Mouse (Mus musculus): Measurements from ENCODE around the gene Olfr1008. TPM values are rescaled to one million over a fixed set of nuclear protein-coding genes. Genes with fewer than 3 reads are reported as not detected.
A peak's percentile ranks its signal among the peaks of the same experiment; 100 is the strongest.
"Not testable (repeated sequence)": the region's sequence is repeated elsewhere in the genome, so short reads cannot be mapped to it uniquely, and the experiment has no call there.

The Olfr1008 gene
- polyA plus RNA-seq (2014; fragmentation: Nextera tagmentation; extraction: Ambion mirVana), result not detected in 2 replicates

DNA sequence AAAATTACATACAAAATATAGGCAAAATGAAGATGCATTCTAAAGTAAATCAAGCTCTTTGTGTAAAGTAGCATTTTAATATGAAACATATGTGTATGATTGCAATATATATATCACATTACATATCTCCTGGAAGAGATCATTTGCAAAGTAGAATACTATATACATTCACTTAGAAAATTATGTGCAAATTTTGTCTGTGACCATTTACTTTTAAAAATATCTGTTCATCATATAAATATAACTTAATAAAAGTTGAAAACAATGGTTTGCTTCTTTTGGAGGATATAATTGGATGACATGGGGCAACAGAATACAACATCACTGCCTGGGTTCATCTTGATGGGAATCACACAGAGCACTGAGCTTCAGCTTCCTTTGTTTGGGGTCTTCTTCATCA is at the start of gene Olfr1008:
Gene Olfr1008 (plus strand): TSS at position 301 of the 400 bp plus-strand sequence.
- ATAC-seq (replicated peaks; ENCODE audit: insufficient number of reproducible peaks, low FRiP score, low TSS enrichment, low read depth), result no peak
- no peak within 1 kb of the TSS for H3K4me2 ChIP-seq (ENCODE audit: low read depth, low read length)
- no peaks in the 10 kb centered on the region for H3K4me1 ChIP-seq (ENCODE audit: control insufficient read depth, insufficient read depth, low read length)
- no peaks in the 10 kb centered on the region for H3K27me3 ChIP-seq (ENCODE audit: control insufficient read depth, insufficient read depth, low read length)
- H3K9me3 ChIP-seq (replicated peaks; ENCODE audit: control insufficient read depth, low read length), result no peaks in the 10 kb centered on the region
- H3K4me3 ChIP-seq (ENCODE audit: low read depth, low read length), result no peak within 1 kb of the TSS
- no peak within 1 kb of the TSS for H3K9ac ChIP-seq (replicated peaks; ENCODE audit: low read length)
- DNase-seq (ENCODE audit: low spot score), result no peak
- no peaks in the 10 kb centered on the region for H3K36me3 ChIP-seq (replicated peaks; ENCODE audit: control insufficient read depth, insufficient read depth, low read depth, low read length)
- no peak within 1 kb of the TSS for H3K27ac ChIP-seq (replicated peaks; ENCODE audit: low read depth, low read length)

DNA sequence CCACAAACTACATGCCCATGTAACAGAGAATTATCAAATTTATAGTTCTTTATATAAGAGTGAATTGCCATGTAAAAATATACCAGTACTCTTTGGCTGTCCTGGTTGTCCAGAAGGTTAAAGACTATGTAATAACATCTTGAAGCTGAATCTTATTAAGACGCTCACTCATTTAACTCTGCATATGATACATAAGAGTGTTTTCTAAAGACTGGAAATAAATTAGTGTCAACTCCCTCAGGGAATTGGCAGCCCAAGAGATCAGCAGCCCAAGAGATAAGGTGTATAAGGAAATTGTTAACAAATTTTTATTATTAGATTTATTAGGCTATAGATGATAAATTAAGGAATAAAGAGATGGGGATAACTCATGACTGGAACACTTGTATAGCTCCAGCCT is 38.6 kb upstream of the Olfr1008 start, which contains the start of gene Olfr1002:
Gene Olfr1002 (minus strand): TSS at position 101 of the 400 bp plus-strand sequence.
- H3K27me3 ChIP-seq (ENCODE audit: control insufficient read depth, insufficient read depth, low read length), result no peaks in the 10 kb centered on the region
- H3K27ac ChIP-seq (replicated peaks; ENCODE audit: low read depth, low read length), result no peak within 1 kb of the TSS
- 85% methylated on average over 1 of the region's 1 CpGs for WGBS
- ATAC-seq (replicated peaks; ENCODE audit: insufficient number of reproducible peaks, low FRiP score, low TSS enrichment, low read depth) (no peak), DNase-seq (ENCODE audit: low spot score) (no peak)
- no peaks in the 10 kb centered on the region for H3K9me3 ChIP-seq (replicated peaks; ENCODE audit: control insufficient read depth, low read length)
- no peaks in the 10 kb centered on the region for H3K4me1 ChIP-seq (ENCODE audit: control insufficient read depth, insufficient read depth, low read length)
- H3K4me2 ChIP-seq (ENCODE audit: low read depth, low read length), result no peak within 1 kb of the TSS
- H3K36me3 ChIP-seq (replicated peaks; ENCODE audit: control insufficient read depth, insufficient read depth, low read depth, low read length), result no peaks in the 10 kb centered on the region
- H3K9ac ChIP-seq (replicated peaks; ENCODE audit: low read length), result no peak within 1 kb of the TSS
- no peak within 1 kb of the TSS for H3K4me3 ChIP-seq (ENCODE audit: low read depth, low read length)

GRCm38 (mm10) chr2:85664355-85664754 is 24.9 kb upstream of the Olfr1008 start, which contains the start of gene Olfr154:
Gene Olfr154, minus strand, starts transcription at chr2:85664455.
- H3K4me3 ChIP-seq (ENCODE audit: low read depth, low read length); H3K9me3 ChIP-seq (replicated peaks; ENCODE audit: control insufficient read depth, low read length); ATAC-seq (replicated peaks; ENCODE audit: insufficient number of reproducible peaks, low FRiP score, low TSS enrichment, low read depth); H3K27ac ChIP-seq (replicated peaks; ENCODE audit: low read depth, low read length); H3K36me3 ChIP-seq (replicated peaks; ENCODE audit: control insufficient read depth, insufficient read depth, low read depth, low read length); H3K4me2 ChIP-seq (ENCODE audit: low read depth, low read length); DNase-seq (ENCODE audit: low spot score); H3K4me1 ChIP-seq (ENCODE audit: control insufficient read depth, insufficient read depth, low read length); H3K27me3 ChIP-seq (ENCODE audit: control insufficient read depth, insufficient read depth, low read length); H3K9ac ChIP-seq (replicated peaks; ENCODE audit: low read length): not testable (repeated sequence)

- Histone ChIP-seq H3K36me3 (replicated peaks; ENCODE audit: control insufficient read depth, insufficient read depth, low read depth, low read length) (no peaks in the 10 kb centered on the region), H3K4me1 (ENCODE audit: control insufficient read depth, insufficient read depth, low read length) (no peaks in the 10 kb centered on the region), H3K9ac (replicated peaks; ENCODE audit: low read length) (no peak within 1 kb of the TSS), H3K9me3 (replicated peaks; ENCODE audit: control insufficient read depth, low read length) (no peaks in the 10 kb centered on the region), H3K27ac (replicated peaks; ENCODE audit: low read depth, low read length) (no peak within 1 kb of the TSS), H3K4me2 (ENCODE audit: low read depth, low read length) (no peak within 1 kb of the TSS), H3K27me3 (ENCODE audit: control insufficient read depth, insufficient read depth, low read length) (no peaks in the 10 kb centered on the region), H3K4me3 (ENCODE audit: low read depth, low read length) (no peak within 1 kb of the TSS)
- DNase-seq (ENCODE audit: low spot score) (no peak), ATAC-seq (replicated peaks; ENCODE audit: insufficient number of reproducible peaks, low FRiP score, low TSS enrichment, low read depth) (no peak)
Observed at GRCm38 (mm10) chr2:85678667-85679066, 10.6 kb upstream of the Olfr1008 start, which contains the start of gene Olfr1006. Gene Olfr1006, minus strand, starts transcription at chr2:85678767.

DNA sequence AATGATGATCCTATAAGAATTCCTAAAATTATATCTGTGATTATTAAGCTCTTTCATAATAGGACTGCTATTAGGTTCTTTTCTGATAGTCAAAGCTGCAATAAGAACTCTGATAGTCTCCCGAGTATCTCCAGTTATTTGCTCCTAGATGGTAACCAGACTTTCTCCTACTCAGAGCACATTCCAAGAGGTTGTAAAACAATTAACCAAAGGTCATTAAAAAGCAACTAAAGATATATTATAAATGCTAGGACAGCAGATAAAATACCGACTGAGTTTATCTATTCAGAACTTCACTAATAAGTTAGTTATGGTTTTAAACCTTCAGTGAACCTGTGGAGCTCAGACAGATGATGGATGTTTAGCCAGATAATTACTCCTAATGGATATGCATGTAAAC is 21.4 kb downstream of the Olfr1008 start:
- WGBS, result 77% methylated on average over 2 of the region's 2 CpGs
- not testable (repeated sequence) for DNase-seq (ENCODE audit: low spot score); H3K4me2 ChIP-seq (ENCODE audit: low read depth, low read length); H3K4me1 ChIP-seq (ENCODE audit: control insufficient read depth, insufficient read depth, low read length); H3K9ac ChIP-seq (replicated peaks; ENCODE audit: low read length); H3K4me3 ChIP-seq (ENCODE audit: low read depth, low read length); H3K9me3 ChIP-seq (replicated peaks; ENCODE audit: control insufficient read depth, low read length); H3K27me3 ChIP-seq (ENCODE audit: control insufficient read depth, insufficient read depth, low read length); H3K27ac ChIP-seq (replicated peaks; ENCODE audit: low read depth, low read length); ATAC-seq (replicated peaks; ENCODE audit: insufficient number of reproducible peaks, low FRiP score, low TSS enrichment, low read depth); H3K36me3 ChIP-seq (replicated peaks; ENCODE audit: control insufficient read depth, insufficient read depth, low read depth, low read length)

DNA sequence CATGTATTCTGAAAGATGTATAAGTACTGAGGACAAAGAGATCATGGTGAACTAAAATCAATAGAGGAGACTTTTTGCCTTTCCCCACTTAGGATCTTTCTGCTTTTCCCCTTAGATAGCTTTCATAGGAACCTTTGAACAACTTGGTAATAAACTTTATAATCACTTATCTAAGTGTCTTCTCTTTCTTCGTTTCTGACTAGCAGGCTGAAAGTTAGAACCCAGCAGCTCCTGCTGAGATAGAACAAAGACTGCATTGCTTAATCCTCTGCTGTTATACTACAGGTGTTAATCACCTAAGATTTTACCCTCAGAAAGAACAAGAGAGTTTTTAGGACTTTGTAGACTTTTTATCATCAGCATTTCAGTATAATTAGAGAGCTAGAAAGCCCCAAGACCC is 21.9 kb downstream of the Olfr1008 start:
- H3K4me3 ChIP-seq (ENCODE audit: low read depth, low read length), result no peak overlapping the region
- 41% methylated on average over 1 of the region's 1 CpGs for WGBS
- H3K27me3 ChIP-seq (ENCODE audit: control insufficient read depth, insufficient read depth, low read length), result no peaks in the 10 kb centered on the region
- DNase-seq (ENCODE audit: low spot score) (no peak), ATAC-seq (replicated peaks; ENCODE audit: insufficient number of reproducible peaks, low FRiP score, low TSS enrichment, low read depth) (no peak)
- H3K4me2 ChIP-seq (ENCODE audit: low read depth, low read length), result no peak overlapping the region
- no peaks in the 10 kb centered on the region for H3K36me3 ChIP-seq (replicated peaks; ENCODE audit: control insufficient read depth, insufficient read depth, low read depth, low read length)
- H3K27ac ChIP-seq (replicated peaks; ENCODE audit: low read depth, low read length), result no peak overlapping the region
- H3K9me3 ChIP-seq (replicated peaks; ENCODE audit: control insufficient read depth, low read length), result no peaks in the 10 kb centered on the region
- H3K4me1 ChIP-seq (ENCODE audit: control insufficient read depth, insufficient read depth, low read length), result no peaks in the 10 kb centered on the region
- no peak overlapping the region for H3K9ac ChIP-seq (replicated peaks; ENCODE audit: low read length)

GRCm38 (mm10) chr2:85715119-85715518 is 25.9 kb downstream of the Olfr1008 start, which contains the start of gene Olfr1009:
Gene Olfr1009, plus strand, starts transcription at chr2:85715419.
- no peak for ATAC-seq (replicated peaks; ENCODE audit: insufficient number of reproducible peaks, low FRiP score, low TSS enrichment, low read depth)
- H3K4me1 ChIP-seq (ENCODE audit: control insufficient read depth, insufficient read depth, low read length), result no peaks in the 10 kb centered on the region
- no peak within 1 kb of the TSS for H3K9ac ChIP-seq (replicated peaks; ENCODE audit: low read length)
- no peak within 1 kb of the TSS for H3K4me2 ChIP-seq (ENCODE audit: low read depth, low read length)
- H3K36me3 ChIP-seq (replicated peaks; ENCODE audit: control insufficient read depth, insufficient read depth, low read depth, low read length), result no peaks in the 10 kb centered on the region
- 90% methylated on average over 1 of the region's 1 CpGs for WGBS
- no peak for DNase-seq (ENCODE audit: low spot score)
- no peak within 1 kb of the TSS for H3K4me3 ChIP-seq (ENCODE audit: low read depth, low read length)
- H3K27me3 ChIP-seq (ENCODE audit: control insufficient read depth, insufficient read depth, low read length), result no peaks in the 10 kb centered on the region
- no peak within 1 kb of the TSS for H3K27ac ChIP-seq (replicated peaks; ENCODE audit: low read depth, low read length)
- H3K9me3 ChIP-seq (replicated peaks; ENCODE audit: control insufficient read depth, low read length), result no peaks in the 10 kb centered on the region

DNA sequence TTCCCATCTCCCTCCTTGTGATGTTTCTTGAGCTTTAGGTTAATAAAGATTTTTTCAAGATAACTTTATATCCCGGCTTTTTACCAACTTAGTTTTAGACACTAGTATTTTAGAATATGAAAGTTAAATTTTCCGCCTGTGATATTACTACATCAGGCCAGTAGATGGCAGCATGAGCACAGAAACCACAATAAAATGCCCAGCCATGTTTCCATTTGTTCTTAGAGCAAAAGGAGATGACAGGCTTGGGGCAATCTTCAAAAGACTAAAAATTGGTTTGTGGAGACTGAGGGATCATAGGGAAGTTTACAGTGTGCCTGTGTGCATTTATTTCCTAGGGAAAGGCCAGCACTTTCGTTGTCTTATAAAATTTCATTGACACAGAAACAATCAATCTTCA is 36.6 kb downstream of the Olfr1008 start:
- ATAC-seq (replicated peaks; ENCODE audit: insufficient number of reproducible peaks, low FRiP score, low TSS enrichment, low read depth) (no peak), DNase-seq (ENCODE audit: low spot score) (peak; percentile 61)
- Histone ChIP-seq H3K9ac (replicated peaks; ENCODE audit: low read length) (no peak overlapping the region), H3K9me3 (replicated peaks; ENCODE audit: control insufficient read depth, low read length) (no peaks in the 10 kb centered on the region), H3K4me3 (ENCODE audit: low read depth, low read length) (no peak overlapping the region), H3K27ac (replicated peaks; ENCODE audit: low read depth, low read length) (no peak overlapping the region), H3K27me3 (ENCODE audit: control insufficient read depth, insufficient read depth, low read length) (no peaks in the 10 kb centered on the region), H3K36me3 (replicated peaks; ENCODE audit: control insufficient read depth, insufficient read depth, low read depth, low read length) (no peaks in the 10 kb centered on the region), H3K4me2 (ENCODE audit: low read depth, low read length) (no peak overlapping the region), H3K4me1 (ENCODE audit: control insufficient read depth, insufficient read depth, low read length) (no peaks in the 10 kb centered on the region)
- whole genome bisulfite sequencing, result 17% methylated on average over 3 of the region's 3 CpGs

Measured in embryonic facial prominence, embryonic 11.5 days (tissue).